Mouse (Mus musculus) heart, postnatal 14 days (tissue): ENCODE measurements around the gene Psmb6. TPM values are rescaled to one million over a fixed set of nuclear protein-coding genes. Genes with fewer than 3 reads are reported as not detected.
A peak's percentile ranks its signal among the peaks of the same experiment; 100 is the strongest.
"Not testable (repeated sequence)": the region's sequence is repeated elsewhere in the genome, so short reads cannot be mapped to it uniquely, and the experiment has no call there.

Experiments
- DNase-seq, 2 experiments: peaks; one replicate each; pipeline ENCODE4 v3.0.0; 2021 to 2022
- intact Hi-C: fragments of 180-260 bp; cut with DNase I; formaldehyde crosslinking; loops from one replicate; pipeline ENCODE4 v1.15.1; 2025
- total RNA-seq, 2 experiments: library from RNA; stranded (reverse); gene quantifications; 2 replicates each; pipeline ENCODE4 v1.2.3; 2021

Gene Psmb6
- total RNA-seq, 2 experiments from 2014 or later, result 231 to 238 TPM

DNA sequence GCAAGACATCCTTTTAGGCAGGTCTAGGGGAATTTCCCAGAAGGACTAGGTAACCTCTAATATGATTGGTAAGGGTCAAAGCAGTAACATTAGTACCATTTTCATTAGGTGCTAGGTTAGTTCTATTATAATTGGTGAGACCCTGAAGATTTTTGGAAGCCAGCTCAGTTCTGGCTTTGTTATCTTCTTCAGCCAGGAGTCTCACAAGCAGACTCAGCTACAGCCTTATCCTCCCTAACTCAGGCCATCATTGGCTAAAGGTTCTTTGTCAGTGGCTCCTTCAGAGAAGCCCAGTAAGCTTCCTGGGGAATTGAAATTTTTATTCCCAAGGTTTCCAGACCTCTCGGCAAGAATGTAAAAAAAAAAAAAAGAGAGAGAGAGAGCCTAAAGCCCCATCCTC is 6.7 kb upstream of the Psmb6 start:
- DNase-seq, result no peak
- intact Hi-C loops, result no loop called here

DNA sequence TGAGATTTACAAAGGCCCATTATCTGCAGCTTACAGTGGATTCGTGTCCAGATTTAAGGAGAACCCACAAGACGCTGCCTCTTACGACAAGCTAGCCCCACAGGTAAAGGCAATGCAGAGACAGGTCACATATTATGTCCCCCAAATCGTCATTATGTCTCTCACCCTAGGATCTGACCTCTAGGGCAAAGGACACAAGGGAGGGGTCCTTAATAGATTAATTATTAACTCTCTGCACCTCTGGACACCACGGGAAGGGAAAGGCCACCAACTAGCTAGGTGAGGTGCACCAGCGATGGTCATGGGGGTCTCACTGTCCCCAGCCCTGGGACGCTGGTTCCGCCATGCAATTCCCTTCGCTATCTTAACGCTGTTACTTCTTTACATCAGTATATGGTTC is 6.2 kb upstream of the Psmb6 start, which contains the start of gene Gltpd2:
Gltpd2 (plus strand) TSS at position 274 of the 400 bp plus-strand sequence.
- intact Hi-C loops, result no loop called here
- DNase-seq, result no peak

DNA sequence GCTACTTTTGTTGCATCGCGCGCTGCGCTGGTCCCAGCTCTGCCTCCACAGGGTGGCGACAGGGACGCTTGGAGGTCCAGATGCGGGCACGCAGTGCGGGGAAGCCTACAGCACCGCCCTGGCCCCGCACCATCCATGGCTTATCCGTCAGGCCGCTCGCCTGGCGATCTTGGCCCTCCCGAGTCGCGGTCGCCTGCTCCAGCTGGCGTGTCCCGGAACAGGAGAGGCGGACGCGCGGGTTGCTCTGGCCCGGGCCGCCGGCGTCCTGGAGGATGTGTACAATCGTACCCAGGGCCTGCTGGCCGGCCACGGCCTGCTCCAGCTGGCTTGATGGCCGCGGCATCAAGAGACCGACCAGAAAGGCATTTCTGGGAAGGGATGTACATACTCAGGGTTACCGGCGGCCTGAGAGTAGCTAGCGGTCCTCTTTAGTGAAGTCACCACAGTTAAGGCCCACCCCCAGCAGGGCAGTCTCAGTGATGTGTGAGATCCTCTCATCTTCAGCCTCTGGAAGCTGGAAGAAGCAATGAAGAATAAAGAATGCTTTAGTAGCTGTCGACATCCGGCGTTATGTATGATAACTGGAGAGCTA is 4.9 kb upstream of the Psmb6 start:
- intact Hi-C loops, result no loop called here
- DNase-seq, result peak; percentile 61 to 62

DNA sequence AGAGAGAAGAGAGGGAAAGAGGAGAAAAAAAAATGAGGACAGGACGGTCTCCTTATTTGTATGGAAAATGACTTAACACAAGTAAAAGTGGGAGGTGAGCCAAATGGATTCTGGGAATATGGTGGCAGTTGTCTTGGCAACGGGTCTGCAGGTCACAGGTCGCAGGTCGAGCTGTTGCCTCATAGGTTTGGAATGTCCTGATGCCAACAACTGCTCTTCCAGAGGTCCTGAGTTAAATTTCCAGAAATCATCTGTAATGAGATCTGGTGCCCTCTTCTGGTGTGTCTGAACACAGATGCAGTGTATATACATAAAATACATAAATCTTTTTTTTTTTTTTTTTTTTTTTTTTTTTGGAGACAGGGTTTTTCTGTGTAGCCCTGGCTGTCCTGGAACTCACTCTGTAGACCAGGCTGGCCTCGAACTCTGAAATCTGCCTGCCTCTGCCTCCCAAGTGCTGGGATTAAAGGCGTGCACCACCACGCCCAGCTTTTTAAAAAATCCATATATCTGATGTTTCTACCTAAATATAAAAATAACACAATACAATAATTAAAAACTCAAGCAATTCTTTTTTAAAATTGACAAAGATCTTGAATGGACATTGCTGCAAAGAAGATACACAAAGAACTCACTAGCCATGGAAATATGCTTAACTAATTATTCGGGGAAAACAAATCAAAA is 1.7 kb upstream of the Psmb6 start:
- DNase-seq, intact Hi-C loops: not testable (repeated sequence)

DNA sequence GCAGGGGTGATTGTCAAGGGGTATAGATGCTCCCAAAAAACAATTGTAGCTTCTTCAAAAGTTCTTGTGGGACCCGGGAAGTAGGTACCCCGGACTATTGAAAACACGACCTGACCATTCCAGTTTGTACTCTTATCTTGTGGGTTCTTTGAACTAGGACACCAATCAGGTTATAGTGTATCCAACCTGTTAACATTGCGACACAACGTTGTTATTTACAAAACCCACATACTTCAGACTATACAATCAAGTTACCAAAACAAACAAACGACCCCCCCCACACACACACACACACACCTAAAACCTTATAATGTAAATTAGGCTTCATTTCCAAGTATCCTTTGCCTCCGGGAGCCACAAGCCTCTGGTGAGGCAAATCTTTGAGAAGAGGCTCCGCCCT is 385 bp upstream of the Psmb6 start:
- intact Hi-C loops, result no loop called here
- DNase-seq, result no peak

DNA sequence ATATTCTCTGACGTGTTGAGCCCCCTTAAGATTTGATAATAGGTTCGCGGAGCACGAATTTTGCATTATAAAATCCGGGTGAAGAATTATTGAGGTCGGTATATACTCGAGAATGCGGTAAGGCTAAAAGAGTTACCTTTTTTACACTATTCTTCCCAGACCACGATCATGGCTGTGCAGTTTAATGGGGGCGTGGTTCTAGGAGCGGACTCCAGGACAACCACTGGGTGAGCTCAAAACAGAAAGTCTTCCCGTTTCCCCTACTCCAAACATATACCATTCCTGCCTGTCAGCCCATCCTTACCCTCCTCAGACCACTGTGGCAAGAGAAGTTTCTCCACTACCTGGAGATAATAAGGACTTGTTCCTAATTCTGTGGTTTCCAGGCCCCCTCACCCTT is 559 bp downstream of the Psmb6 start:
- DNase-seq, result no peak
- intact Hi-C loops, result no loop called here

DNA sequence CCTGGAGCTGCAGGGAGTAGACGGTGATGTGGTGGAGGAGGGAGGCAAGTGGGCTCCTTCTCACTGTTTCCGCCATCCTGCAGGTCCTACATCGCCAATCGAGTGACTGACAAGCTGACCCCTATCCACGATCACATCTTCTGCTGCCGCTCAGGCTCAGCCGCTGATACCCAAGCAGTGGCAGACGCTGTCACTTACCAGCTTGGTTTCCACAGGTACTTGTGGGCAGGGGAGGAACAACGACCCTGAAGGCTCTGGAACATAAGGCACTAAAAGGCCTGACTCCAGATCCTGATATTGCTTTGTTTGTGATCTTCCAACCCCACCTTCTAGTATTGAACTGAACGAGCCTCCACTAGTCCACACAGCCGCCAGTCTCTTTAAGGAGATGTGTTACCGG is 1.0 kb downstream of the Psmb6 start:
- intact Hi-C loops, result no loop called here
- DNase-seq, result no peak

DNA sequence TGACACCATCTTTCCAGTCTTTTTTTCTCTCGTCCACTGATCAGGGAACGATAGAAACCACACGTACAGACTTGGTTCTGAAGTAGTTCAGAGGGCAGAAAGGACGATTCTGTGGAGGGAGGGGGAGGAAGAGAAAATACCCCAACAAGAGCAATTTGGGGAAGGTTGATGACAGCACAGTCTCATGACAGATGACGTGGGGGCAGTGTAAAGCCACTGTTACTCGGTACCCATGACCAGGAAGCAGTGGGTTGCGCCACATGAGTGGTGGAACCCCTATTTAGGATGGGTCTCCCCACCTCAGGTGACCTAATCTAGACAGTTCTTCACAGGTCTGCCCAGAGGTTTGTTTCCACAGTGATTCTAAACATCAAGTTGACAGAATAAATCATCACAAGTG is 3.4 kb downstream of the Psmb6 start:
- intact Hi-C loops, result no loop called here
- no peak for DNase-seq

DNA sequence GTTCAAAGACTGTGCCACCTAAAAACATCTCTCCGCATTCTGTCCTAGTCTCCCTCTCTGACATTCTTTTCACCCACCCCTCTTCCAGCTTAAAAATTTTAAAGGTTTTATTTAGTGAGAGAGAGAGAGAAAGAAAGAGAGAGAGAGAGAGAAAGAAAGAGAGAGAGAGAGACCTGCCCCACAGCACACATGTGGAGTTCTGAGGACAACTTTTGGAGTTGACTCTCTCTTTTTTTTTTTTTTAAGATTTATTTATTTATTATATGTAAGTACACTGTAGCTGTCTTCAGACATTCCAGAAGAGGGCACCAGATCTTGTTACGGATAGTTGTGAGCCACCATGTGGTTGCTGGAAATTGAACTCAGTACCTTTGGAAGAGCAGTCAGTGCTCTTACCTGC is 5.9 kb downstream of the Psmb6 start:
- intact Hi-C loops, DNase-seq: not testable (repeated sequence)

DNA sequence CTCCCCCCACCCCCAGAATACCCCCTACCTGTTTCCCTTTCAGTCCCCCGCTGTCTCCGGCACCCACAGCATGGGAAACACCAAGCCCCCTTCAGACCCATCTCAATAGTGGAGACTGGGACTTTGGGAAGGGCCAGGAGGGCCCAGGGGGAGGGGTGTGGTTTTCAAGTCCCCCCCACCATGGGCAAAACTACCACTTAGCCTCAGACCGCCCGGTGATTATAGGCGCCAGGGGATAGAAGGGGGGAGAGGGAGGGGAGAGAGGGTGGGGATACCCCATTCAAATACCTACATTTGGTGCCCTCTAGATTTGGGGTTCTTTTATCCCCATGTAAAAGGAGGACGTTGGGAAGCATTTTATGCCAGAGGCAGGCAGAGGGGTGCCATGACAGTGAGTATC is 7.7 kb downstream of the Psmb6 start, which contains the start of gene Gm40193:
Gm40193 (minus strand) TSS at position 101 of the 400 bp plus-strand sequence.
- DNase-seq, result no peak
- intact Hi-C loops, result no loop called here

DNA sequence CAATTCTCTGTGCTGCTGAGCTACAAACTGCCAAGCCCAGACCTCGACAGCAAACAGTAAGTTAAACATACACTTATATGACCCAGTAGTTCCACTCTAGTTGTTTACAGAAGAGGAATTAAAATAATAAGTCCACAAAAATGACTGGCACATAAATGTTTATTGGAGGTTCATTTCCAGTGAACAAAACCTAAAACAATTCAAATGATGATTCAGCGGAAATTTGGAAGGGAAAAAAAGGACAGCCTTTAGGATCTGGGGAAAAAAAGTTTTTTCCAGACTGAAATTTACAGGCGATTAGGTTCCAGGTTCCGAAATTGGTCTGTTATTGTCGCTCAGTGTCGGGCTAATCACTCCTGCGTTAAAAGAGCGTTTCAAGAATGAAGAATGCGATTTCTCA is 14.3 kb downstream of the Psmb6 start:
- intact Hi-C loops, result no loop called here
- DNase-seq, result no peak

DNA sequence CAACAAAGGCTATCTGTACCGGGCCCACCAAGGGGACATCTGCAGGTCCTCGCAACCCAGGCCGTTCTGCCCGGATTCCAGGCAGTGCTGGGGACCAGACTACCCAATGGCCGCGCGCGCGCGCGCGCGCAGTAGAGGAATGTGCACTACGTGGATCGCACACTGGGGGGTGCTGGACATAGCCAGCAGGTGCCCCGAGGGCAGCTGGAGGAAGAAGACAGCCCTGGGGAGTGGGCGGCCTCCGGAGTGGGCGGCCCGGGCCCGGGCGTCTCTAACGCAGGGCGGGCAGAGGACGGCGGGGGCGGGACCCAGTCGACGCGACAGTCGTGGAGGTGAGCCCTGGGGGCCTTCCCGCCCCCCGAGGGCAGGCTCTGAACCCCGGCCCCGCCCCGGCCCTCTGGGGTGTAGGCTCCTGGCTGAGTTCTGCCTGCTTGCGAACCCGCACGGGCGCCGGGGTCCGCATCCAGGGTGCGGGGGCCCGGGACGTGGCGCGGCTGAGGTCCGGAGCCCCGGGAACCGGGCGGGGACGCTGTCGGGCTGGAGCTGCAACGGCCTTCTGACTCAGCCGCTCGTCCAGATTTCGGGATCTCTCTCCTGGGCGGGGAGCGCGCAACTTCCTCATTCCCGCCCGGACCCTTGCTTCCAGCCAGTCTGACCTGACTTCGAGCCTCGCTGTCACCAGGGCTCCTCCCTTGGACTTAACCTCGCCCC is 14.9 kb downstream of the Psmb6 start, which contains the start of gene Pld2:
Pld2 (plus strand) TSS at position 188 of the 711 bp plus-strand sequence.
- intact Hi-C loops, result no loop called here
- peak; percentile 90 for DNase-seq

DNA sequence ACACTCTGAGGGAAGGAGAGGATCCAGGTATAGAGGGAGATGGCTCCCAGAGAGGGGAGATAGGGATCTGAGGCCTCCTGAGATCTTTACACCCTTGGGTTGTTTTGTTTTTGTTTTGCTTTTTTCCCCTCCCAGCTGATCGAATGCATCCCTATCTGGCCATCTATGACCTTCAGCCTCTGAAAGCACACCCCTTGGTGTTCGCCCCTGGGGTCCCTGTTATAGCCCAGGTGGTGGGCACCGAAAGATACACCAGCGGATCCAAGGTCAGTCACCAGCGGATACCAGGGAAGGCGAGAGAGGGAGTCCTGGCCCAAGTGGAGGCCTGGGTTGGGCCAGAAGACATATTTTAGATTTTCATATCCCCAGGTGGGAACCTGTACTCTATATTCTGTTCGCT is 15.8 kb downstream of the Psmb6 start:
- intact Hi-C loops, result no loop called here

DNA sequence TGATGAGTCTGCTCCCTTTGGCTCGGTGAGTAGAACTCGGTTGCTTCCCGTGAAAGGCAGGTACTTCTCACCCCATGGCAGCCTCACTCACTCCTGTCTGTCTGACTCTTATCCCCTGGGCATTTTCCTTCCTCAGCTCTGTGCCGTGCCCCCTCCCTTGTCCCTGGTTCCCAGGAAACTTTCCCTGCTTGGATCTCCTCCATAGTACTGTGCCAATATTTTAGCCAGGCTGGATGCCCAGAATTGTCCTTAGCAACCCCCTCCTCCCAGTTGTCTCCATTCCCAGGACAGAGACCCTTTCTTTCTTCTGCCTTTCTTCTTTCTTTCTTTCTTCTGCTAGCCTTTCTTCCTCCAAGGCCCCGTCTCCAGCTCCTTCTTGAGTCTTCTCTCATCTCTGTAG is 16.2 kb downstream of the Psmb6 start:
- intact Hi-C loops, result no loop called here
- no peak for DNase-seq

More for the DNA sequence above, 15.8 kb downstream of the Psmb6 start:
- DNase-seq, result no peak

DNA sequence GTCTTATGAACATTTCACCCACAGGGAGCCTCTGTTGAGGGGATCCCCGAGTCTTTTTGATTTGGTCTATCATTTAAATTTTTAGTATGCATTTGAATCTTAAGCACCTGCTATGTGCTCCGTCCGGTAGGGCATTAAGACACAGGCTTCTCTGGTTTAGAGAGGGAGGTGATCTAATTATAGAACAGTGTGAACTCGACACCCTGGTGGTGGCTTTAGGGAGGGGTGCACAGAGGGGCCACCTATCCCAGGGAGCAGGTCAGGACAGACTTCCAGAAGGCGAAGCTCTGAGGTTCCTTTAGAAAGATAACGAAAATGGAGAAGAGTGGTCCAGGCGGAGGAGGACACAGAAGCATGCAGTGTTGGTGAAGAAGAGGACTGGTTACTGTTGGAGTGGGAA is 19.3 kb downstream of the Psmb6 start:
- intact Hi-C loops, result no loop called here
- DNase-seq, result no peak

DNA sequence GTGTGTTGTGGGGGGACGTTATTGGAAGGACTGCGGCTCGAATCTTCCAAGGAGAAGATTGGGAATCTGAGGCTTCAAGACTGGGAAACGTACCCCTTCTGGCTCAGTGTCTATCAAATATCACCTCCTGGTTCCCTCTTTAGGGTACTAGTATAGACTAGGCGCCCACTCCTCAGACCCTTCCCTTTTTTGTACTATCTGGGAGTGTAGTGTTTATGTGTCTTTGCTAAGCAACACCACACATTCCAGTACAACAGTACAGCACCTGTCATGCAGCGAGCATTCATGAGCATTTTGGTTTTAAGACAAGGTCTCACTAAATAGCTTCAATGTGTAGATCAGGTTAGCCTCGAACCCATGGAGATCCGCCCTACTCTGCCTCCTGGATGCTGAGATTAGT is 26.4 kb downstream of the Psmb6 start:
- intact Hi-C loops, result no loop called here
- DNase-seq, result no peak

DNA sequence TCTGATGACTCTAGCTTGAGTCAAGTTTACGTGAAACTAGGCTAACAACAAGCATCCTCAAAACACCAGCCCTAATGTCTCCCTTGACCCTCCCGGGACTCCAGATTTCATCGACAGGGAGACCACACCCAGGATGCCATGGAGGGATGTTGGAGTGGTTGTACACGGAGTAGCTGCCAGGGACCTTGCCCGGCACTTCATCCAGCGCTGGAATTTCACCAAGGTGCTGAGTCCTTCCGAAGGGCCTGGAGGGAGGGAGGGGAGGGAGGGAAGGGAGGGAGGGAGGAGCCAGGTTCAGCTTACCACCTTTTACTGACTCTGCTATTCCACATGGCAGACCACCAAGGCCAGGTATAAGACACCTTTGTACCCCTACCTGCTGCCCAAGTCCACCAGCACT is 28.8 kb downstream of the Psmb6 start:
- DNase-seq, result no peak
- intact Hi-C loops, result no loop called here

DNA sequence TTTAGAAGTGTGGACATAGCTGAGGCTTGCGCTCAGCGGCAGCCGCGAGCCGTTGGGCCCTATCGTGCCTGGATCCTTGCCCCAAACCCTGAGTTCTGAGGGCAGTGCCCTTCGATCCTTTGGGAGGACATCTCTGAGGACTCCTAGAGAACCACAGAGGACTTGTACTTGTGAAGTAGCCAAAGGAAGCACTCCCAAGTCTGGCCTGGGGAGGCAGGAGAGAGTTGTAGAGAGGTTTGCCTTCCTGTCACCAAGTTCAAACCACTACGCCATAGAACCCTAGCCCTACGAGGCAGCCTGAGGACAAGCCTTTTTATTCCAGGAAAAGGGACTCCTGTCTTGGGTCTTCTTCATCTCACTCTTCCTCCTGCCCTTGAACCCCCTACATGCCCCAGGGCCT is 32.4 kb downstream of the Psmb6 start:
- intact Hi-C loops, result no loop called here
- DNase-seq, result no peak

DNA sequence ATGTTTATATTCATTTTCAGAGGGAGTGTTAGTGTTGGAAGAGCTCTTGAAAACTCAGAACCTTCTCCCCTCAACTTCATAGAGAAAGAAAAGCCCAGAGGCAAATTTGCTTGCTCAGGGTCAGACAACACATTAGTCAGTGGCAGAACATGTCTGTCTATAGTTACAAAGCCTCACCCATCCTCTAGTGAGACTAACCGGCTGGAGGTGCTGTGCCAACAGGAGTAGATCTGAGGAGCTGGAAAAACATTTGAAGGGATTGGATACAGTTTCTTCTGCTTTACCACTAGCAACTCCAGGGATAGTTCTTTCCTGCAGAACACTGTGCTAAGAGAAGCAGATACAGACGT is 36.7 kb downstream of the Psmb6 start:
- no peak for DNase-seq
- intact Hi-C loops, result loop anchor here (2.0 kb wide), 1 partner anchor 43 kb away; no protein-coding TSS in a partner anchor

DNA sequence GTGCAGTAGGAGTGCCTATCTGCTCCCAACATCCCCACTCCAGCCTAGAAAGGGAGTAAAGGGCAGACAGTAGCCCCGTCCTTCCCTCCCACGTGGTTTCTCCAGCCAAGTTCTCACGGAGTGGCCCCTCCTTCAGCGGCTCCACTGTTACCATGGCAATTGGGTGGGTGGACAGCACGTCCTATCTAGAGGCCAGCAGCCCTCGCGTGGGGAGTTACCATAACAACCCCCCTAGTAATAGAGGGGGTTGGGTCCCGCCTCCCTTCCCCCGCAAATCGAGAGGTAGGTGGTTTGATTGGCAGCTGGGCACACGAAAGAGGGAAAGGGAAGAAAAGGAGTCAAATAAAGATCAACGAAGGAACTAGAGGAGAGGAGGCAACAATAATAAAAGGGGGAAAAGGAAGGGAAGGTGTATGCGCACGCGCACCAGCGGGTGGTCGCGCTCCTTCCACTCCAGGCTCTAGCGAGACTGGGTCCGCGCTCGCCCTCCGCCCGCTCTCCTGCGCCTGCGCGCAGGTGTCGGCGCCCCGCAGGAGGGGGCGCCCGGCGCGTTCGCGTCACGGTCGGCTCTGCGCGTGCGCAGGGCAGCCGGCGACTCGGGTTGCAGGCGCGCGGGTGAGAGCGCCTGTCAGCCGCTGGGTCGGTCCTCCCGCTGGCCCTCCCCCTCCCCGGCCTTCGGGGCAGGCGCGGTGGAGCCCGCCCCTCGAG is 37.3 kb downstream of the Psmb6 start, which contains the start of gene Mink1:
Mink1 (plus strand) TSS at position 595 of the 708 bp plus-strand sequence.
- intact Hi-C loops, result loop anchor here (2.0 kb wide), 1 partner anchor 42 kb away; no protein-coding TSS in a partner anchor
- DNase-seq, result peak; percentile 93 to 96

DNA sequence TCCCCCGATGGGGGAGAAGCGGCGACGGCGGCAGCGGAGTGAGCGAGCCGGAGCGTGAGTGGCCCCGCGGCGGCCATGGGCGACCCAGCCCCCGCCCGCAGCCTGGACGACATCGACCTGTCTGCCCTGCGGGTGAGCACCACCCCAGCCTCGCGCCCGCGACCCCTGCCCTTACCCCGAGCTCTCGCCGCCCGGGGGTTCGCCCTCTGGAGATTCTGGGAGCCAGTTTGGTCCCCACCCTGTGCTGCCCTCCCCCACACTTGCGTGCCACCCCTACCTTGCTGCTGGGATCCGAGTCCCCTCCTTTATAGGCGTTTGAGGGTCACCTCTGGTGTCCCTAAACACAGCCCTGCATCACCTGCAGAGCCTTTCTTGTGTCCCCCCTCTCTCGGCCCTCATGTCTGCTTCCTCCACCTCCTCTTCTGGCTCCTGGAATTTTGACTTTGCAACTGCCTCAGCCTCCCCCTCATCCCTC is 37.9 kb downstream of the Psmb6 start:
- no peak for DNase-seq
- intact Hi-C loops, result loop anchor here (2.0 kb wide), 1 partner anchor 42 kb away; no protein-coding TSS in a partner anchor
